ENCODE assay signal across 24 mouse cellular contexts in the genomic region with DNA sequence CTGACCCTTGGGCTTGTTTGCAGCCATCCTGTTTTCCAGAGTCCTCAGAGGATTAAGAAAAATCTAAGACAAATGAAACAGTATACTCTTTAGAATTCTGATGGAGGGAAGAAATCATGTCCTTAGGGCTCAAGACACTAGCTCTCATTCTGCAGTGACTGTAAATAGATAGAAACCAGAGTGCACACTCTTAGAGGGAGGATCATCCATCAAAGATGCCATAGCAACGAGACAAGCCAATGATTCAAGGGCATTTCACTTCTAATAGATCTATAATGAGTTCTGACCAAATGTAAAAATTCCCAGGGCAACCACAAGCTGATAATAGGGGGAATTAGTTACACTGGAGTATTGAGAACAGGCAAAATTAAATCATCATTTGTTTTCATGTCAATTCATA. TPM values are rescaled to one million over a fixed set of nuclear protein-coding genes. Genes with fewer than 3 reads are reported as not detected.
DNase-seq lines count a peak whose midpoint lies in the region; ATAC-seq and TF ChIP-seq lines count a peak whose summit lies in the region.
"Had no signal": no experiment of that assay in that cellular context is flagged by ENCODE, and none has a peak within 500 bp of the region (broad histone marks: within the 10 kb centered on the region; RNA-seq: fewer than 3 reads in every experiment).

No protein-coding gene starts in this region.

- H3K9me3 ChIP-seq in hindbrain, embryonic 12.5 days (replicated peaks): no peaks in the 10 kb centered on the region
- no peaks in the 10 kb centered on the region for H3K9me3 ChIP-seq in hindbrain, embryonic 14.5 days (ENCODE audit: control insufficient read depth, low read length)
- no peaks in the 10 kb centered on the region for H3K9me3 ChIP-seq in hindbrain, postnatal 0 days (ENCODE audit: low read length)
- H3K9me3 ChIP-seq: forebrain, embryonic 10.5 days; G1E had no signal

- H3K36me3 ChIP-seq in hindbrain, embryonic 12.5 days: peaks cover 23% of the 10 kb centered on the region
- H3K36me3 ChIP-seq in hindbrain, embryonic 14.5 days (replicated peaks; ENCODE audit: control insufficient read depth, insufficient read depth): peaks cover 25% of the 10 kb centered on the region
- H3K36me3 ChIP-seq in hindbrain, postnatal 0 days (ENCODE audit: insufficient read depth, low read length): peaks cover 9% of the 10 kb centered on the region; the same call in 1 of the 2 replicates

- TF ChIP-seq CTCF in hindbrain, postnatal 0 days (IDR thresholded peaks at IDR 0.05; ENCODE audit: low read depth): no peak

- 45% methylated on average over 1 of the region's 1 CpGs for WGBS in hindbrain, embryonic 12.5 days
- WGBS in hindbrain, embryonic 14.5 days: 28% methylated on average over 1 of the region's 1 CpGs
- 49% methylated on average over 1 of the region's 1 CpGs for WGBS in hindbrain, postnatal 0 days

- H3K4me3 ChIP-seq in hindbrain, embryonic 12.5 days: no peak overlapping the region
- H3K4me3 ChIP-seq in hindbrain, embryonic 14.5 days (replicated peaks; ENCODE audit: low read length): no peak overlapping the region
- no peak overlapping the region for H3K4me3 ChIP-seq in hindbrain, postnatal 0 days (ENCODE audit: low read length)
- H3K4me3 ChIP-seq: forebrain, embryonic 10.5 days had no signal

- H3K4me1 ChIP-seq in hindbrain, embryonic 12.5 days: peaks cover 7% of the 10 kb centered on the region; the same call in 1 of the 2 replicates
- peaks cover 12% of the 10 kb centered on the region for H3K4me1 ChIP-seq in hindbrain, embryonic 14.5 days (replicated peaks; ENCODE audit: control insufficient read depth, insufficient read depth, low read length)
- no peaks in the 10 kb centered on the region for H3K4me1 ChIP-seq in hindbrain, postnatal 0 days (ENCODE audit: insufficient read depth, low read length)
- H3K4me1 ChIP-seq: forebrain, embryonic 10.5 days had no signal

- intact Hi-C loops in heart, postnatal 36 days (cut with DNase I): no loop called here
- intact Hi-C loops in left cerebral cortex, postnatal 14 days (cut with DNase I): no loop called here

- H3K9ac ChIP-seq in hindbrain, embryonic 12.5 days: no peak overlapping the region
- no peak overlapping the region for H3K9ac ChIP-seq in hindbrain, embryonic 14.5 days
- H3K9ac ChIP-seq in hindbrain, postnatal 0 days (replicated peaks; ENCODE audit: low read length): no peak overlapping the region
- H3K9ac ChIP-seq: forebrain, postnatal 0 days had no signal

- peak; percentile 40 for DNase-seq in heart, adult 11 months
- no peak for DNase-seq in heart, postnatal 36 days
- no peak for DNase-seq in hindbrain, embryonic 14.5 days (ENCODE audit: low spot score)
- peak; percentile 6 for DNase-seq in hindbrain, postnatal 0 days (ENCODE audit: low spot score)
- DNase-seq in left cerebral cortex, postnatal 14 days (ENCODE audit: low spot score in 2 of 2): no peak
- no peak for DNase-seq in frontal cortex, adult 2 months (ENCODE audit: extremely low spot score in 1 of 2, low spot score in 1 of 2)
- DNase-seq: adrenal gland, postnatal 10 days; adrenal gland, postnatal 36 days; B cell, adult 2 months; cerebellum, adult 18-20 months; cerebellum, postnatal 10 days; cerebellum, postnatal 36 days; embryo, embryonic 11 days; forebrain, postnatal 0 days; gastrocnemius, postnatal 36 days; kidney, adult 2 months had no signal

- H3K27me3 ChIP-seq in hindbrain, embryonic 12.5 days: no peaks in the 10 kb centered on the region
- no peaks in the 10 kb centered on the region for H3K27me3 ChIP-seq in hindbrain, embryonic 14.5 days (ENCODE audit: control insufficient read depth, insufficient read depth, low read length)
- no peaks in the 10 kb centered on the region for H3K27me3 ChIP-seq in hindbrain, postnatal 0 days (ENCODE audit: insufficient read depth, low read length)
- H3K27me3 ChIP-seq: CH12.LX, Patski had no signal

- H3K4me2 ChIP-seq in hindbrain, embryonic 12.5 days (replicated peaks): no peak overlapping the region
- no peak overlapping the region for H3K4me2 ChIP-seq in hindbrain, embryonic 14.5 days (replicated peaks)
- no peak overlapping the region for H3K4me2 ChIP-seq in hindbrain, postnatal 0 days (ENCODE audit: low read depth, low read length)
- H3K4me2 ChIP-seq: heart, embryonic 11.5 days had no signal

- H3K27ac ChIP-seq in hindbrain, embryonic 12.5 days: no peak overlapping the region
- H3K27ac ChIP-seq in hindbrain, embryonic 14.5 days: peak overlapping the region; percentile 4; the same call in 1 of the 2 replicates
- no peak overlapping the region for H3K27ac ChIP-seq in hindbrain, postnatal 0 days
- H3K27ac ChIP-seq: forebrain, embryonic 10.5 days had no signal

- ATAC-seq in hindbrain, embryonic 12.5 days (ENCODE audit: low FRiP score): peak; percentile 72
- ATAC-seq in hindbrain, embryonic 14.5 days (ENCODE audit: low FRiP score): peak; percentile 42; the same call in 1 of the 2 replicates
- no peak for ATAC-seq in hindbrain, postnatal 0 days
- ATAC-seq: forebrain, embryonic 14.5 days; forebrain, postnatal 0 days; intestine, postnatal 0 days; Patski had no signal

RNA-seq across cellular contexts. Expression of a gene that starts 47.0 kb away (rescaled TPM):
- 10 to 100 TPM; 36.4 to 42.2 TPM for total RNA-seq in heart, postnatal 36 days (2021)
- polyA plus RNA-seq in hindbrain, embryonic 12.5 days (2016; fragmentation: Nextera tagmentation; extraction: Ambion mirVana): 144 and 154 TPM in 2 replicates
- 197 and 209 TPM in 2 replicates for polyA plus RNA-seq in hindbrain, embryonic 14.5 days (2014; fragmentation: Nextera tagmentation; extraction: Ambion mirVana)
- total RNA-seq in hindbrain, postnatal 0 days (2014; rRNA removed): 68.5 and 75.7 TPM in 2 replicates
- 226 and 229 TPM in 2 replicates for polyA plus RNA-seq in hindbrain, postnatal 0 days (2015; fragmentation: Nextera tagmentation; extraction: Ambion mirVana)
- total RNA-seq in left cerebral cortex, postnatal 14 days (2021): 10 to 100 TPM; 84.0 to 85.6 TPM
- 48.0 and 50.4 TPM in 2 replicates for polyA plus RNA-seq in frontal cortex, adult 2 months (2012; rRNA removed)

Comparison
In these comparisons a context has a peak if more than half of its experiments do, and no peak if none do; other contexts are left out.
1. DNase-seq: peak in heart, adult 11 months (single experiment) and hindbrain, postnatal 0 days (single experiment); none in heart, postnatal 36 days (0 of 2), hindbrain, embryonic 14.5 days (single experiment), left cerebral cortex, postnatal 14 days (0 of 2) and frontal cortex, adult 2 months (0 of 2).